Mouse (Mus musculus) neural tube, embryonic 10.5 days (tissue): ENCODE measurements around the gene Enah.

Experiments used
- DNase-seq: peaks from one replicate; pipeline ENCODE4 v3.0.0-alpha.2; 2017; ENCODE audit warnings: low spot score; ENCODE audit errors: extremely low spot score

Gene Enah

DNA sequence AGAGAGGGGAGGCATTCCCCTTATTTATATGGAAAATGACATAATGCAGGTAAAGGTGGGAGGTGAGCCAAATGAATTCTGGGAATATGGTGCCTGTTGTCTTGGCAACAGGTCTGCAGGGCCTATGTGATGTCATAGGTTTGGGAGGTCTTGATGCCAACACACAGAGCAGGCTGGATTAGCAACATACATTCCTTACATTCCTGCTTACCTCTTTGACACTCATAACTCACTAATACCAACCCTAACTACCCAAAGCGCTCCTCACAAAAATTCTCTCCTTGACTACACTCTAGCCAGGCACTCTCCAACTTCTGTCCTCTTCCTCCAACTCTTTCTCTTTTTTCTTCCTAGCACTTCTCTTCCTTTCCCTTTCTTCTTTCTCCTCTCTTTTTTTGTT, 171.6 kb downstream of the Enah start:
- no peak for DNase-seq

DNA sequence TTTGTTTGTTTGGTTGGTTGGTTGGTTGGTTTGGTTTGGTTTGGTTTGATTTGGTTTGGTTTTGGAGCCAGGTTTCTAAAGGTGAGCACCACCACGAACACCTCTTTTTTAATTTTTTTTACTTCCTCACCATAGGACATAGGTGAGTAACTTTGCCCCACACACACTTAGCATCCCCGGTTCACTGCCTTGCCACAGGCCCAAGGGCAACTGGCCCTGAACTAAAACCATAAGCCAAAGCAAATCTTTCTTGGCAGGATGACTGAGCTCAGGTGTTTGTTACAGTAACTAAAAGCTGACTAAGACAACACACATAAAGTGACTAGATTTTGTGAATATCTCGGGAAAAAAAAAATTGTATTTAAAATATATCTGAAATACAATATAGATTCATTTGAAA, 172.4 kb downstream of the Enah start:
- no peak for DNase-seq
